Mouse (Mus musculus): ENCODE measurements at regions not wholly inside any gene's neighbourhood (a gene's known extent, or its start where the extent isn't known, plus 50 kb on each side); places are given as distances from the start of the nearest gene placed in this dataset.

DNA sequence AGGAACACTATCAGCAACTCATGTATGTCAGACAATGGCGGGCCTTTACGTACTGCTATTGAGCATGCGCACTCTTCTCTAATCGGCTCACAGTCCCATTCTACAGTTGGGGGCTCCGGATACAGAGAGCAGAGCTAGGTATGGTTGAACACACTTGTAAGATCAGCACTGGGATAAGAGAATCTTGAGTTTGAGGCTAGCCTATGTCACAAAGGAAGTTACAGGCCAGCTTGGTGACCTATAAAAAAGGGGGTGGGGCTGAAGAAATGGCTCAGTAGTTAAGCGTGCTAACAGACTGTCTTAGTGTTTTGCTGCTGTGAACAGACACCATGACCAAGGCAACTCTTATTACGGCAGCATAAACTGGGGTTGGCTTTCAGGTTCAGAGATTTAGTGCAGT is 79.4 kb upstream of the Rap1b start:
- no peaks in the 10 kb centered on the region for H3K27me3 ChIP-seq (ENCODE audit: control insufficient read depth, insufficient read depth, low read length)
- no peak overlapping the region for H3K27ac ChIP-seq (replicated peaks; ENCODE audit: insufficient read depth, low read depth, low read length)
- H3K79me2 ChIP-seq (ENCODE audit: control insufficient read depth, insufficient read depth, low read length): no peaks in the 10 kb centered on the region
- H3K4me1 ChIP-seq (ENCODE audit: control insufficient read depth, insufficient read depth, low read length): no peaks in the 10 kb centered on the region
- H3K4me3 ChIP-seq (ENCODE audit: insufficient read depth, low read depth, low read length): no peak overlapping the region
- no peak for TF ChIP-seq CTCF (IDR thresholded peaks at IDR 0.05; ENCODE audit: low read depth, low read length)
- TF ChIP-seq POLR2A (IDR thresholded peaks at IDR 0.05; ENCODE audit: extremely low read depth, insufficient read depth, low read length): no peak
- WGBS: 97% methylated on average over 7 of the region's 7 CpGs
- no peak for DNase-seq (ENCODE audit: extremely low read depth, low read depth, low spot score)
- H3K36me3 ChIP-seq (ENCODE audit: control insufficient read depth, insufficient read depth, low read length): no peaks in the 10 kb centered on the region
- H3K9ac ChIP-seq (ENCODE audit: low read depth, low read length): no peak overlapping the region

DNA sequence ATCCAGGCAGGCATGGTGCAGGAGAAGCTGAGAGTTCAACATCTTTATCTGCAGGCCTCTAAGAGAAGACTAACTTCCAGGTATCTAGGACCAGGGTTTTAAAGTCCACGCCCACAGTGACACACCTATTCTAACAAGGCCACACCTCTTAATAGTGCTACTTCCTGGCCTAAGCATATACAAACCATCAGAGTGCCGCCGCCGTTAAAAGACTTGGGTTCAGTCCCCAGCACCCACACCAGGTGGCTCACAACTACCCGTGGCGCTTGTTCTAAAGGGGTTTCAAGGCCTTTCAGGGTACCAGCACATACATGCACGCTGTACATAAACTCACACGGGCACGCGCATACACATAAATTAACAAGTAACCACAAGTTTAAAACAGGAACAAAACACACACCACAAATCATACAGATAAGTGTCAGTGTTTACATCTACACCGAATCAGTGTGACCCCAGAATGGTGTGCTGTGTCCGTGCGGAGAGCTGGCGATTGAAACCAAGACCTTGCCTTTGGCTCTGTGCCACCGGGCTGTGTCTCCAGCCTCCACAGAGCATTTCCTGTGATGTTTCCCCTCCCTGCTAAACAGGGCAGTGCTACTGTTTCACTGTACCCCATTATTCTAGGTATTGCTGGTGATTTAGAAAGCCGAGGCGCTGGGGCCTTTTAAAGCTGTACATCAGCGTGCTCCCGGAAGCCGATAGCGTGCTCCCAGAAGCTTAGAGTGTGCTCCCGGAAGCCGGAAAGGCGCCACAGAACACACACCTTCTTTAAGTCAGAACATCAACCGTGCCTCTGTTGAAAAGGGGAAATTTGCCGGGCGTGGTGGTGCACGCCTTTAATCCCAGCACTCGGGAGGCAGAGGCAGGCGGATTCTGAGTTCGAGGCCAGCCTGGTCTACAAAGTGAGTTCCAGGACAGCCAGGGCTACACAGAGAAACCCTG is 80.0 kb upstream of the Rap1b start:
- H3K27ac ChIP-seq (replicated peaks; ENCODE audit: insufficient read depth, low read depth, low read length): no peak overlapping the region
- no peak overlapping the region for H3K4me3 ChIP-seq (ENCODE audit: insufficient read depth, low read depth, low read length)
- no peaks in the 10 kb centered on the region for H3K79me2 ChIP-seq (ENCODE audit: control insufficient read depth, insufficient read depth, low read length)
- no peaks in the 10 kb centered on the region for H3K36me3 ChIP-seq (ENCODE audit: control insufficient read depth, insufficient read depth, low read length)
- WGBS: 88% methylated on average over 31 of the region's 31 CpGs
- H3K27me3 ChIP-seq (ENCODE audit: control insufficient read depth, insufficient read depth, low read length): no peaks in the 10 kb centered on the region
- DNase-seq (ENCODE audit: extremely low read depth, low read depth, low spot score): no peak
- H3K9ac ChIP-seq (ENCODE audit: low read depth, low read length): no peak overlapping the region
- no peaks in the 10 kb centered on the region for H3K4me1 ChIP-seq (ENCODE audit: control insufficient read depth, insufficient read depth, low read length)
- TF ChIP-seq POLR2A (IDR thresholded peaks at IDR 0.05; ENCODE audit: extremely low read depth, insufficient read depth, low read length): no peak
- no peak for TF ChIP-seq CTCF (IDR thresholded peaks at IDR 0.05; ENCODE audit: low read depth, low read length)

- WGBS: 59% methylated on average over 4 of the region's 5 CpGs
- Histone ChIP-seq H3K9ac (ENCODE audit: low read depth, low read length) (no peak overlapping the region), H3K27me3 (ENCODE audit: control insufficient read depth, insufficient read depth, low read length) (no peaks in the 10 kb centered on the region), H3K27ac (replicated peaks; ENCODE audit: insufficient read depth, low read depth, low read length) (no peak overlapping the region), H3K4me3 (ENCODE audit: insufficient read depth, low read depth, low read length) (no peak overlapping the region), H3K36me3 (ENCODE audit: control insufficient read depth, insufficient read depth, low read length) (no peaks in the 10 kb centered on the region), H3K79me2 (ENCODE audit: control insufficient read depth, insufficient read depth, low read length) (no peaks in the 10 kb centered on the region), H3K4me1 (ENCODE audit: control insufficient read depth, insufficient read depth, low read length) (no peaks in the 10 kb centered on the region)
- no peak for TF ChIP-seq POLR2A (IDR thresholded peaks at IDR 0.05; ENCODE audit: extremely low read depth, insufficient read depth, low read length)
- no peak for TF ChIP-seq CTCF (IDR thresholded peaks at IDR 0.05; ENCODE audit: low read depth, low read length)
- DNase-seq (ENCODE audit: extremely low read depth, low read depth, low spot score): no peak
These were observed 83.2 kb upstream of the Rap1b start for GRCm38 (mm10) chr10:117928998-117929397.

- TF ChIP-seq CTCF (IDR thresholded peaks at IDR 0.05; ENCODE audit: low read depth, low read length) (no peak), POLR2A (IDR thresholded peaks at IDR 0.05; ENCODE audit: extremely low read depth, insufficient read depth, low read length) (no peak)
- Histone ChIP-seq H3K9ac (ENCODE audit: low read depth, low read length) (no peak overlapping the region), H3K36me3 (ENCODE audit: control insufficient read depth, insufficient read depth, low read length) (no peaks in the 10 kb centered on the region), H3K4me3 (ENCODE audit: insufficient read depth, low read depth, low read length) (no peak overlapping the region), H3K27me3 (ENCODE audit: control insufficient read depth, insufficient read depth, low read length) (no peaks in the 10 kb centered on the region), H3K79me2 (ENCODE audit: control insufficient read depth, insufficient read depth, low read length) (no peaks in the 10 kb centered on the region), H3K27ac (replicated peaks; ENCODE audit: insufficient read depth, low read depth, low read length) (no peak overlapping the region), H3K4me1 (ENCODE audit: control insufficient read depth, insufficient read depth, low read length) (no peaks in the 10 kb centered on the region)
- DNase-seq (ENCODE audit: extremely low read depth, low read depth, low spot score): no peak
- 73% methylated on average over 9 of the region's 9 CpGs for WGBS
These were observed 89.0 kb upstream of the Rap1b start for GRCm38 (mm10) chr10:117934797-117935196.

GRCm38 (mm10) chr10:117938717-117939116 is 92.9 kb upstream of the Rap1b start:
- no peak for DNase-seq (ENCODE audit: extremely low read depth, low read depth, low spot score)
- Histone ChIP-seq H3K79me2 (ENCODE audit: control insufficient read depth, insufficient read depth, low read length) (no peaks in the 10 kb centered on the region), H3K27me3 (ENCODE audit: control insufficient read depth, insufficient read depth, low read length) (no peaks in the 10 kb centered on the region), H3K27ac (replicated peaks; ENCODE audit: insufficient read depth, low read depth, low read length) (no peak overlapping the region), H3K4me1 (ENCODE audit: control insufficient read depth, insufficient read depth, low read length) (peaks cover 2% of the 10 kb centered on the region; the same call in 1 of the 2 replicates), H3K36me3 (ENCODE audit: control insufficient read depth, insufficient read depth, low read length) (no peaks in the 10 kb centered on the region), H3K9ac (ENCODE audit: low read depth, low read length) (no peak overlapping the region), H3K4me3 (ENCODE audit: insufficient read depth, low read depth, low read length) (no peak overlapping the region)
- WGBS: 53% methylated on average over 8 of the region's 8 CpGs
- no peak for TF ChIP-seq CTCF (IDR thresholded peaks at IDR 0.05; ENCODE audit: low read depth, low read length)
- no peak for TF ChIP-seq POLR2A (IDR thresholded peaks at IDR 0.05; ENCODE audit: extremely low read depth, insufficient read depth, low read length)
